Mouse (Mus musculus): ENCODE results near the gene Prkg1. TPM values are rescaled to one million over a fixed set of nuclear protein-coding genes. Genes with fewer than 3 reads are reported as not detected.
"Not testable (repeated sequence)": the region's sequence is repeated elsewhere in the genome, so short reads cannot be mapped to it uniquely, and the experiment has no call there.

The Prkg1 gene
- total RNA-seq, 2 experiments from 2014 or later, result 22.5 to 37.7 TPM

- intact Hi-C loops (cut with DNase I), result no loop called here
- Histone ChIP-seq H3K4me3 (no peak overlapping the region), H3K27ac (no peak overlapping the region)
- no peak for DNase-seq
- no peak for TF ChIP-seq CTCF (IDR thresholded peaks at IDR 0.05)
These were observed 331.4 kb downstream of the Prkg1 start for GRCm38 (mm10) chr19:31433446-31433845.

GRCm38 (mm10) chr19:31431411-31431810, 333.4 kb downstream of the Prkg1 start:
- intact Hi-C loops (cut with DNase I), result no loop called here
- no peak for DNase-seq
- TF ChIP-seq CTCF (IDR thresholded peaks at IDR 0.05), result no peak
- no peak overlapping the region for H3K27ac ChIP-seq
- H3K4me3 ChIP-seq, result no peak overlapping the region

GRCm38 (mm10) chr19:31426142-31426541, 338.7 kb downstream of the Prkg1 start:
- H3K27ac ChIP-seq, result no peak overlapping the region
- no peak for DNase-seq
- no peak overlapping the region for H3K4me3 ChIP-seq
- intact Hi-C loops (cut with DNase I), result no loop called here
- peak; percentile 41 for TF ChIP-seq CTCF (IDR thresholded peaks at IDR 0.05)

GRCm38 (mm10) chr19:31425199-31425598, 339.6 kb downstream of the Prkg1 start:
- Histone ChIP-seq H3K4me3 (no peak overlapping the region), H3K27ac (no peak overlapping the region)
- no peak for TF ChIP-seq CTCF (IDR thresholded peaks at IDR 0.05)
- intact Hi-C loops (cut with DNase I), result no loop called here
- no peak for DNase-seq

DNA sequence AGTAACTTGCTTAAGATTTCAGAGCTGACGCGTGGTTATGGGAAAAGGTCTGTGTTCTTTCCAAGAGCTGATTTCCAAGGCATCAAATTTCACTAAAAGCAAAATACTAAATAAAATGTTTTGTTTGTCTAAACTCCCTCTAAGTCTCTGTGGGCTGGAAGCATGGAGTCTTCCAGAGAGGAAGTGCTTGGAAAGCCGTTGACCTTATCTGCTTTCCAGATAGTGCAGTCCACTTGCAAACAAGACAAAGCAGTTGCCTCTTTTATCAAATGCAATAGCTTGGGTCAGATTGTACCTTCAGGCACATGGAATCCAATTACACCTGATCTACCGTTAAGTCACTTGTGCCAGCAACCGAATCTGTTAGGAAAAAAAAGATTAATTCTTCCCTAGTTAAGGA, 340.5 kb downstream of the Prkg1 start:
- no peak for TF ChIP-seq CTCF (IDR thresholded peaks at IDR 0.05)
- no peak overlapping the region for H3K4me3 ChIP-seq
- no peak overlapping the region for H3K27ac ChIP-seq
- DNase-seq, result no peak
- intact Hi-C loops (cut with DNase I), result no loop called here

- Histone ChIP-seq H3K4me3 (no peak overlapping the region), H3K27ac (no peak overlapping the region)
- intact Hi-C loops (cut with DNase I), result no loop called here
- DNase-seq, result no peak
- no peak for TF ChIP-seq CTCF (IDR thresholded peaks at IDR 0.05)
These were observed 351.3 kb downstream of the Prkg1 start for GRCm38 (mm10) chr19:31413571-31413970.

DNA sequence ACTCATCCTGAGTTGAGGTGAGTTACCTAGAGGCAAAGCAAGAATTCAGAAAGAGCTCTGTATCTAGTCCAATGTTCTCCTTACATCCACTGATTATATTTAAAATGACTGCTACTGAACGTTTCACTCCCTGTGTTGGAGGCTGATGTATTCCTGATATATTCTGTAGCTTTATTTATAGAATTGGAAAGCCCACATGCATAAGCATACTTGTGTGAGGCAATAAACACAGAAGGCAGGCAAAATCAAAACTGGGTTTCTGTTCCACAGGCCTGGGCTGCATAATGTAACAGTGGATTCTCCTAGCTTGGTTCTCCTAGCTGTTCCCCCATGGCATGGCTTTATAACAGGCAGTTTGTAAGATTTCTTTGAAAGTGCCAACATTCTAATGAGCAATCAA, 368.7 kb downstream of the Prkg1 start:
- H3K27ac ChIP-seq, result no peak overlapping the region
- no peak for TF ChIP-seq CTCF (IDR thresholded peaks at IDR 0.05)
- no peak for DNase-seq
- intact Hi-C loops (cut with DNase I), result no loop called here
- H3K4me3 ChIP-seq, result no peak overlapping the region

- intact Hi-C loops (cut with DNase I), result no loop called here
- TF ChIP-seq CTCF (IDR thresholded peaks at IDR 0.05), result no peak
- Histone ChIP-seq H3K27ac (no peak overlapping the region), H3K4me3 (no peak overlapping the region)
- no peak for DNase-seq
These were observed 379.5 kb downstream of the Prkg1 start for GRCm38 (mm10) chr19:31385353-31385752.

- DNase-seq, result no peak
- H3K27ac ChIP-seq, result no peak overlapping the region
- no peak for TF ChIP-seq CTCF (IDR thresholded peaks at IDR 0.05)
- intact Hi-C loops (cut with DNase I), result no loop called here
- no peak overlapping the region for H3K4me3 ChIP-seq
These were observed 381.0 kb downstream of the Prkg1 start for GRCm38 (mm10) chr19:31383881-31384280.

DNA sequence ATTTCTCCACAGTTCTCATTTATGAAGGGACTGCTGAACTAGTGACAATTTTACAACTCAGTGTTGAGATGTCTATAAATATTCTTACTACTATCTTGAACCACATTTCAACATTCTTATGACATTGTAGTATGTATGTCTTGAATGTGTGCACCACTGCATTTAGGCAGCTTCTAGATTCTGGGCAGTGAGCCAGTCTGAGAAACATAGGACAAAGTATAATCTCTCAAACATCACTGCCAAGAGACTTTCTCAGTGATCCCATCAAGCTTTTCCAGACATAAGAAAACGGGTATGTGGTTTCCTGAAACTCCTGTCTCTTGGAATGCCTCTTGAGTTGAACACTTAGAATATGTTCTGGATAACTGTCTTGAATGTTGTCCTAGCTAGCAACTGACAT, 394.7 kb downstream of the Prkg1 start:
- no peak for TF ChIP-seq CTCF (IDR thresholded peaks at IDR 0.05)
- H3K27ac ChIP-seq, result no peak overlapping the region
- H3K4me3 ChIP-seq, result no peak overlapping the region
- no peak for DNase-seq
- intact Hi-C loops (cut with DNase I), result no loop called here

DNA sequence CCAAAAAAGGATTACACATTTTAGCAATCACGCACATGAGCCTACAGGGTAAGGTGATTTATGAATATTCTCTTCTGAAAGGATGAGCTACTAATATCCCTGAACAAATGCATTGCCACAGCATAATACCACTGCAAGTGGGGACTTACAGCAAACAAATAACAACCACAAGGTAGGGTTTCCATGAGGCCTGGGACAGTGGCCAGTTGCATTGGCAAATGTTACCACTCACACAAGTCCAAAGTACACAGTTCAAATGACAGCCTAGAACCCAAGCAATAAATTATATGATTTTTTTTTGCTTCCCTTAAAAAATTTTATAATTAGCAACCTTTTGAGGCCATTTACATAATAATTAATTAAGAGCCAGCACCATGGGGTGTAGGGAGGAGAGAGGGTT, 395.7 kb downstream of the Prkg1 start:
- no peak for DNase-seq
- intact Hi-C loops (cut with DNase I), result no loop called here
- H3K27ac ChIP-seq, result no peak overlapping the region
- no peak overlapping the region for H3K4me3 ChIP-seq
- no peak for TF ChIP-seq CTCF (IDR thresholded peaks at IDR 0.05)

DNA sequence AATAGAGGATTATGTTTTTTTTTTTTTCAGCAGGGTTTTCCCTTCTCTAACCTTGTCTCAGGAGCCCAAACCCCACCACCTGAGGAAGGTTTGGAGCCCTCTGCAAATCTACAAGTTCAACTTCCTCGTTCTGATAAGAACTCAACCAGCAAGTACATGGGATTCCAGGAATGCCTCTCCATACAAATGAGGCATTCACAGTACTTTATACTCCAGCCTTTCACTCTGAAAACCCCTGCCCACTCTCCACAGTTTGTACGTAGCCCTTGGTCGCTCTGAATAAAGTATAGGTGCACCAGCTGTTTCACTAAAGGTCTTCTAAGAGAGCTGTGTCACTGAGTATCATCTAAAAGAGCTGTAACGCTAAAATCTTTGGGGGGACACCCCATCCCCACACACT, 402.8 kb downstream of the Prkg1 start:
- no peak for DNase-seq
- H3K27ac ChIP-seq, result no peak overlapping the region
- TF ChIP-seq CTCF (IDR thresholded peaks at IDR 0.05), result no peak
- intact Hi-C loops (cut with DNase I), result no loop called here
- no peak overlapping the region for H3K4me3 ChIP-seq

- no peak for DNase-seq
- Histone ChIP-seq H3K27ac (no peak overlapping the region), H3K4me3 (no peak overlapping the region)
- intact Hi-C loops (cut with DNase I), result no loop called here
- no peak for TF ChIP-seq CTCF (IDR thresholded peaks at IDR 0.05)
These were observed 403.3 kb downstream of the Prkg1 start for GRCm38 (mm10) chr19:31361575-31361974.

DNA sequence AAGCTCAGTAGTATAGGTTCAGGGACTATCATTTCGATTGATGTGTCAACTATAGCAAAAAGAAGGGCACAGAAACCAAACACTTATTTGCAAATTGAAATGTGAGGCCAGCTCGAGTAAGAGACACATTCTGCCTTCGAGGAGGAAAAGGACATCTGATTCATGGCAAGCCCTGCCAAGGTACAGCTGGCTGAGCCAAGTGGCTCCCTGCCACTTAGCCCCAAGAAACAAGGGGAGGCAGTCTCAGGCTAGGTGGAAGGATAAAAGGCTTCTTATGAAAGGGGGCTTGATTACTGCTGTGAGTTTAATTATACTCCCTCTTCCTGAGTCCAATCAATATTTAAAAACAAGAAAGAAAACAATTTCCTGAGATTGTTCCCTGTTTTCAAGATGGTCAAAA, 403.7 kb downstream of the Prkg1 start:
- no peak overlapping the region for H3K27ac ChIP-seq
- DNase-seq, result peak; percentile 46
- intact Hi-C loops (cut with DNase I), result no loop called here

DNA sequence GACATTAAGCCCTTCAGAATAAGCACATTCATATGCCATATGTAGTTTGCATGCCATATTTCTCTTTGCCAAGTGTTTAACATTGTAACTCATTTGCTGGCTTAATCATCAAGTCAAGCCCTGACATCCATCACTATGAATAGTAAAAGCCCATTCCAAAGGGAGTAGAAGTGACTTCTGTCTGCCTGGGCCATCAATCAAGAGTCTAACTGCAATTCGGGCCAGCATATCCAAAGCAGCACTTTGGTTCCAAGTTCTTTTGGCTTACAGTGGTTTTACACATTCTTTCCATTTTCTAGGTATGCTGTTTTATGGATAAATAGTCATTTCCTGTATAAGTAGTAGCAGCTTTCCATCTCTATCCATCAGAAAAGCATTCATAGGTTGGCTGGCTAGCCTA, 409.9 kb downstream of the Prkg1 start:
- no peak for TF ChIP-seq CTCF (IDR thresholded peaks at IDR 0.05)
- intact Hi-C loops (cut with DNase I), result no loop called here
- no peak for DNase-seq
- no peak overlapping the region for H3K27ac ChIP-seq
- H3K4me3 ChIP-seq, result no peak overlapping the region

More for the DNA sequence above, 403.7 kb downstream of the Prkg1 start:
- TF ChIP-seq CTCF (IDR thresholded peaks at IDR 0.05), result no peak
- no peak overlapping the region for H3K4me3 ChIP-seq

GRCm38 (mm10) chr19:31352784-31353183, 412.0 kb downstream of the Prkg1 start:
- intact Hi-C loops (cut with DNase I); DNase-seq; H3K4me3 ChIP-seq; H3K27ac ChIP-seq: not testable (repeated sequence)
